Mouse (Mus musculus) MEL (cell line): ENCODE data around the gene BC051142. TPM values are rescaled to one million over a fixed set of nuclear protein-coding genes. Genes with fewer than 3 reads are reported as not detected.

Experiments
- DNase-seq: peaks from one replicate; pipeline ENCODE4 v3.0.0; 2011; ENCODE audit warnings: low read depth, low spot score
- H3K27ac ChIP-seq: 2 replicates; pipeline ENCODE4 v1.5.1; 2012; ENCODE audit warnings: low read depth, mild to moderate bottlenecking, control low read depth, low read length, moderate library complexity; ENCODE audit not compliant: control insufficient read depth
- H3K27me3 ChIP-seq, 2 experiments: fragments of 150-350 bp in 1 of 2; sonication (generic) in 1 of 2; 2 replicates each; pipeline ENCODE4 v1.6.1; 2012; ENCODE audit warnings: low read length in 2 of 2, mild to moderate bottlenecking in 2 of 2, improper control_type of control experiment in 1 of 2, moderate library complexity in 1 of 2; ENCODE audit not compliant: insufficient read depth in 2 of 2, control insufficient read depth in 1 of 2
- H3K36me3 ChIP-seq, 2 experiments: 2 replicates each; pipeline ENCODE4 v1.6.1; 2012 to 2014; ENCODE audit warnings: low read length in 2 of 2, improper control_type of control experiment in 1 of 2, inconsistent platforms in 1 of 2, mild to moderate bottlenecking in 1 of 2; ENCODE audit not compliant: insufficient read depth in 2 of 2, control insufficient read depth in 1 of 2
- H3K4me1 ChIP-seq, 2 experiments: fragments of 150-350 bp in 1 of 2; sonication (generic) in 1 of 2; 2 replicates each; pipeline ENCODE4 v1.6.1; 2012; ENCODE audit warnings: low read length in 2 of 2, improper control_type of control experiment in 1 of 2, mild to moderate bottlenecking in 1 of 2; ENCODE audit not compliant: insufficient read depth in 2 of 2, control insufficient read depth in 1 of 2
- H3K4me3 ChIP-seq, 2 experiments: fragments of 150-350 bp in 1 of 2; sonication (generic) in 1 of 2; 2 replicates each; pipeline ENCODE4 v1.5.1; 2012; ENCODE audit warnings: low read depth in 2 of 2, low read length in 2 of 2, mild to moderate bottlenecking in 2 of 2, moderate library complexity in 2 of 2, control low read depth in 1 of 2, improper control_type of control experiment in 1 of 2; ENCODE audit not compliant: control insufficient read depth in 1 of 2, insufficient read depth in 1 of 2
- H3K79me2 ChIP-seq: 2 replicates; pipeline ENCODE4 v1.6.1; 2012; ENCODE audit warnings: mild to moderate bottlenecking, low read length, moderate library complexity; ENCODE audit not compliant: control insufficient read depth, poor library complexity, insufficient read depth
- H3K9ac ChIP-seq: 2 replicates; pipeline ENCODE4 v1.6.1; 2012; ENCODE audit warnings: low read depth, mild to moderate bottlenecking, control low read depth, low read length, moderate library complexity; ENCODE audit not compliant: control insufficient read depth, poor library complexity, severe bottlenecking
- H3K9me3 ChIP-seq: fragments of 150-350 bp; sonication (generic); replicated peaks from 2 replicates; pipeline ENCODE4 v1.6.1; 2012; ENCODE audit warnings: mild to moderate bottlenecking, low read length, improper control_type of control experiment, moderate library complexity; ENCODE audit not compliant: insufficient read depth
- BHLHE40 ChIP-seq: IDR thresholded peaks from 2 replicates; pipeline ENCODE4 v1.6.1; 2012; ENCODE audit warnings: low read depth, mild to moderate bottlenecking, inconsistent platforms, low read length, improper control_type of control experiment, borderline replicate concordance
- CHD1 ChIP-seq: IDR thresholded peaks from 2 replicates; pipeline ENCODE4 v1.6.1; 2012; ENCODE audit warnings: low read depth, mild to moderate bottlenecking, inconsistent platforms, low read length, improper control_type of control experiment
- CHD2 ChIP-seq: IDR thresholded peaks from 2 replicates; pipeline ENCODE4 v1.6.1; 2011; ENCODE audit warnings: low read length, improper control_type of control experiment
- CTCF ChIP-seq, 3 experiments: IDR thresholded peaks in 2 of 3; conservative IDR thresholded peaks in 1 of 3; 2 replicates each; pipeline ENCODE4 v1.5.1; 2011 to 2012; ENCODE audit warnings: low read length in 3 of 3, low read depth in 2 of 3, mild to moderate bottlenecking in 2 of 3, improper control_type of control experiment in 1 of 3, inconsistent platforms in 1 of 3, mixed read lengths in 1 of 3, moderate library complexity in 1 of 3; ENCODE audit not compliant: control insufficient read depth in 1 of 3, insufficient read depth in 1 of 3, poor library complexity in 1 of 3, severe bottlenecking in 1 of 3
- E2F4 ChIP-seq: IDR thresholded peaks from 2 replicates; pipeline ENCODE4 v1.6.1; 2011; ENCODE audit warnings: low read depth, low read length, improper control_type of control experiment, borderline replicate concordance
- EP300 ChIP-seq, 2 experiments: IDR thresholded peaks; 2 replicates each; pipeline ENCODE4 v1.6.1; 2011; ENCODE audit warnings: improper control_type of control experiment in 2 of 2, low read length in 2 of 2, low read depth in 1 of 2, mild to moderate bottlenecking in 1 of 2
- ETS1 ChIP-seq: IDR thresholded peaks from 2 replicates; pipeline ENCODE4 v1.6.1; 2012; ENCODE audit warnings: low read depth, mild to moderate bottlenecking, inconsistent platforms, low read length, improper control_type of control experiment, moderate library complexity
- GATA1 ChIP-seq: IDR thresholded peaks from 2 replicates; pipeline ENCODE4 v1.6.1; 2011; ENCODE audit warnings: low read depth, low read length, improper control_type of control experiment
- JUND ChIP-seq: IDR thresholded peaks from 2 replicates; pipeline ENCODE4 v1.6.1; 2011; ENCODE audit warnings: low read depth, mild to moderate bottlenecking, improper control_type of control experiment, low read length
- MAFK ChIP-seq: IDR thresholded peaks from 2 replicates; pipeline ENCODE4 v1.6.1; 2011; ENCODE audit warnings: low read depth, mild to moderate bottlenecking, low read length, improper control_type of control experiment, borderline replicate concordance
- MAZ ChIP-seq: IDR thresholded peaks from 2 replicates; pipeline ENCODE4 v1.6.1; 2012; ENCODE audit warnings: low read depth, mild to moderate bottlenecking, inconsistent platforms, low read length, improper control_type of control experiment
- MYC ChIP-seq: IDR thresholded peaks from 2 replicates; pipeline ENCODE4 v1.6.1; 2011; ENCODE audit warnings: low read depth, mild to moderate bottlenecking, low read length, improper control_type of control experiment, moderate library complexity
- NELFE ChIP-seq: IDR thresholded peaks from 2 replicates; pipeline ENCODE4 v1.6.1; 2011; ENCODE audit warnings: low read depth, low read length, improper control_type of control experiment
- POLR2AphosphoS5 ChIP-seq: IDR thresholded peaks from 2 replicates; pipeline ENCODE4 v1.6.1; 2012; ENCODE audit warnings: low read depth, borderline replicate concordance, mild to moderate bottlenecking, inconsistent platforms, low read length, moderate library complexity, mixed read lengths
- RAD21 ChIP-seq: IDR thresholded peaks from 2 replicates; pipeline ENCODE4 v1.6.1; 2011; ENCODE audit warnings: mild to moderate bottlenecking, low read depth, low read length, improper control_type of control experiment
- RCOR1 ChIP-seq: IDR thresholded peaks from 2 replicates; pipeline ENCODE4 v1.6.1; 2012; ENCODE audit warnings: low read depth, mild to moderate bottlenecking, inconsistent platforms, low read length, improper control_type of control experiment
- SMC3 ChIP-seq: IDR thresholded peaks from 2 replicates; pipeline ENCODE4 v1.6.1; 2011; ENCODE audit warnings: low read depth, low read length, improper control_type of control experiment
- TCF12 ChIP-seq: IDR thresholded peaks from 2 replicates; pipeline ENCODE4 v1.6.1; 2014; ENCODE audit warnings: low read depth, mild to moderate bottlenecking, inconsistent platforms, low read length, improper control_type of control experiment, moderate library complexity
- ZC3H11A ChIP-seq: IDR thresholded peaks from 2 replicates; pipeline ENCODE4 v1.6.1; 2012; ENCODE audit warnings: low read depth, mild to moderate bottlenecking, inconsistent platforms, low read length, improper control_type of control experiment
- ZMIZ1 ChIP-seq: IDR thresholded peaks from 2 replicates; pipeline ENCODE4 v1.6.1; 2012; ENCODE audit warnings: low read depth, mild to moderate bottlenecking, inconsistent platforms, low read length, improper control_type of control experiment, moderate library complexity
- polyA plus RNA-seq, 2 experiments: library from polyadenylated mRNA; stranded (reverse) in 1 of 2; unstranded in 1 of 2; fragments of >175 nt in 1 of 2; fragments of >200 nt in 1 of 2; gene quantifications; 2 replicates each; pipeline versions ENCODE4 v1.2.1 to v1.2.4; 2012; ENCODE audit warnings: low replicate concordance in 2 of 2, low read depth in 1 of 2; ENCODE audit not compliant: insufficient read length in 2 of 2, insufficient read depth in 1 of 2, missing spikeins in 1 of 2
- total RNA-seq: library from RNA; depleted of rRNA; stranded (reverse); fragments of 300-350 nt; gene quantifications from 2 replicates; pipeline ENCODE4 v1.2.3, GENCODE M21; 2012

Gene BC051142
- total and polyA plus RNA-seq, 3 experiments, result 0.06 TPM; not detected in 2

- no peaks in the 10 kb centered on the region for H3K9me3 ChIP-seq
- no peaks in the 10 kb centered on the region for H3K4me1 ChIP-seq
- no peaks in the 10 kb centered on the region for H3K36me3 ChIP-seq
- H3K27ac ChIP-seq, result no peak overlapping the region
- H3K79me2 ChIP-seq, result no peaks in the 10 kb centered on the region
- DNase-seq, result no peak
- TF ChIP-seq POLR2AphosphoS5, result no peak
- TF ChIP-seq EP300 (IDR thresholded peaks at IDR 0.05; ENCODE audit: low read depth in 1 of 2, low read length in 2 of 2), result no peak
- TF ChIP-seq CHD2, result no peak
- no peak for TF ChIP-seq CTCF (IDR thresholded peaks at IDR 0.05 in 2 of 3, conservative IDR thresholded peaks at IDR 0.05 in 1 of 3; ENCODE audit: control insufficient read depth in 1 of 3, insufficient read depth in 1 of 3, low read depth in 2 of 3, low read length in 3 of 3, poor library complexity in 1 of 3, severe bottlenecking in 1 of 3)
- TF ChIP-seq JUND, result no peak
- TF ChIP-seq ETS1, result no peak
- TF ChIP-seq MAFK, result no peak
- TF ChIP-seq E2F4, result no peak
- TF ChIP-seq GATA1, result no peak
- TF ChIP-seq CHD1, result no peak
- no peak overlapping the region for H3K9ac ChIP-seq
- H3K27me3 ChIP-seq, result peaks cover 1 to 5% of the 10 kb centered on the region in 2 experiments
- no peak overlapping the region for H3K4me3 ChIP-seq
Measured at GRCm38 (mm10) chr17:34438588-34438987, 40.0 kb downstream of the BC051142 start.

- no peaks in the 10 kb centered on the region for H3K9me3 ChIP-seq
- H3K27ac ChIP-seq, result no peak overlapping the region
- peaks cover 0 to 5% of the 10 kb centered on the region in 2 experiments for H3K27me3 ChIP-seq
- TF ChIP-seq SMC3 (peak; percentile 79), MAZ (no peak), ZMIZ1 (no peak), RAD21 (peak; percentile 82), NELFE (no peak), MYC (0 out of 2 replicates have a peak, but pooled peaks have one; percentile 37), RCOR1 (no peak), ZC3H11A (peak; percentile 63), BHLHE40 (no peak), TCF12 (no peak), CTCF (IDR thresholded peaks at IDR 0.05 in 2 of 3, conservative IDR thresholded peaks at IDR 0.05 in 1 of 3; ENCODE audit: control insufficient read depth in 1 of 3, insufficient read depth in 1 of 3, low read depth in 2 of 3, low read length in 3 of 3, poor library complexity in 1 of 3, severe bottlenecking in 1 of 3) (peak; percentile 34 to 79 (median 76))
- no peak overlapping the region for H3K9ac ChIP-seq
- no peaks in the 10 kb centered on the region for H3K79me2 ChIP-seq
- H3K4me3 ChIP-seq, result no peak overlapping the region
- peak; percentile 61 for DNase-seq
- H3K4me1 ChIP-seq, result no peaks in the 10 kb centered on the region
- no peaks in the 10 kb centered on the region for H3K36me3 ChIP-seq
Measured at GRCm38 (mm10) chr17:34439795-34440194, 41.2 kb downstream of the BC051142 start.
